ENCODE assay signal across 7 mouse cellular contexts in the genomic region with DNA sequence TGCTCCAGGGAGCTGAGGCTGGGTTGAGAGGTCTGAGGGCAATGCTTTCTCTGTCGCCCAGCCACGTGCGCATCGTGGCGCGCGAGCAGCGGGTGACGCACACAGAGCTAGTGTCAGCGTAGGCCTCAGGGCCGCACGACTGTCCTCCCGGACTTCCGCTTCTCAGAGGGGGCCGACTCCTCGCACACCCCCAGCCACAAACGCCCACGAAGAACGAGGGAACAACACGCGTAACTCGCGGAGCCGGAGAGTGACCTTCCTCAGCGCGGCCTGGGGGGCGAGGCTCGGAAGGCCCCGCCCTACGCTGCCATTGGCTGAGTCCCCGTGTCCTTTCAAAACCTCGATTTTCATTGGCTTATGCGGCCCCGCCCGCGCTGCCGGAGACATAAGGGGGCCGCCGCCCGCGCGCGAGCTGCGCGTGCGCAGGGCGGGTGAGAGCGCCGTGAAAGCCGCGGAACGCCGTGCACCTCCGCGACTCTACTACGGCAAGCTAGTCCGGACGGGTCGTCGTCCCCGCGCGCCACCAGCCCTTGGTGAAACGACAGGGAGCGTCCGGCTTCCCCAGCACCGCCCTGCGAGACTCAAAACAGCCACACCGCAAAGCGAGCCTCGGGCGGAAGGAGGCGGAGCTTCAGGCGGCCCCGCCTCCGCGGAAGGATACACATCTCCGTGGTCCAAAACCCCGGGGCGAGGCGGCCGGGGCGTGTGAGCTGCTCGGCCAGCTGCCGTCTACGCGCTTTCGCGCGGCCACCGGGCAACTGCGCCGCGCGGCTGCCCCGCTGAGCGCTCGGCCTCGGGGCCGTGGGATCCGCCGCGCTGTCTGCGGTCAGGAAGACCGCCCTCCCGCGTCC. TPM values are rescaled to one million over a fixed set of nuclear protein-coding genes. Genes with fewer than 3 reads are reported as not detected.
DNase-seq lines count a peak whose midpoint lies in the region; ATAC-seq lines count a peak whose summit lies in the region.

TSS of gene Pim3 (plus strand) at position 415 of the 851 bp plus-strand sequence.

- whole genome bisulfite sequencing in embryonic facial prominence, embryonic 11.5 days, result under 1% methylated on average over 102 of the region's 107 CpGs
- WGBS in limb, embryonic 11.5 days, result under 1% methylated on average over 107 of the region's 107 CpGs
- WGBS in midbrain, embryonic 14.5 days, result under 1% methylated on average over 106 of the region's 107 CpGs

- H3K9ac ChIP-seq in embryonic facial prominence, embryonic 11.5 days (replicated peaks; ENCODE audit: low read length), result peak within 1 kb of the TSS; percentile 87
- peak within 1 kb of the TSS; percentile 81 for H3K9ac ChIP-seq in limb, embryonic 11.5 days (ENCODE audit: low read length)
- peak within 1 kb of the TSS; percentile 84 for H3K9ac ChIP-seq in midbrain, embryonic 14.5 days (replicated peaks; ENCODE audit: low read length)

- peak within 1 kb of the TSS; percentile 91 for H3K27ac ChIP-seq in embryonic facial prominence, embryonic 11.5 days (replicated peaks; ENCODE audit: low read depth, low read length)
- peak within 1 kb of the TSS; percentile 86 for H3K27ac ChIP-seq in limb, embryonic 11.5 days (replicated peaks; ENCODE audit: low read depth, low read length)
- peak within 1 kb of the TSS; percentile 98 for H3K27ac ChIP-seq in midbrain, embryonic 14.5 days (replicated peaks; ENCODE audit: low read depth, low read length)

- no peaks in the 10 kb centered on the region for H3K9me3 ChIP-seq in embryonic facial prominence, embryonic 11.5 days (replicated peaks; ENCODE audit: control insufficient read depth, low read length)
- H3K9me3 ChIP-seq in limb, embryonic 11.5 days (ENCODE audit: control insufficient read depth, low read length), result no peaks in the 10 kb centered on the region
- no peaks in the 10 kb centered on the region for H3K9me3 ChIP-seq in midbrain, embryonic 14.5 days (ENCODE audit: control insufficient read depth, low read length)

- ATAC-seq in embryonic facial prominence, embryonic 11.5 days (replicated peaks; ENCODE audit: insufficient number of reproducible peaks, low FRiP score, low TSS enrichment, low read depth), result peak; percentile 71
- peak; percentile 76 for ATAC-seq in limb, embryonic 11.5 days (ENCODE audit: insufficient number of reproducible peaks, low FRiP score, low TSS enrichment, low read depth)
- peak; percentile 88 for ATAC-seq in midbrain, embryonic 14.5 days (ENCODE audit: low FRiP score, low TSS enrichment)

- peaks cover 7% of the 10 kb centered on the region; the same call in 1 of the 2 replicates for H3K4me1 ChIP-seq in embryonic facial prominence, embryonic 11.5 days (ENCODE audit: control insufficient read depth, insufficient read depth, low read length)
- peaks cover 19% of the 10 kb centered on the region for H3K4me1 ChIP-seq in limb, embryonic 11.5 days (ENCODE audit: control insufficient read depth, insufficient read depth, low read length)
- peaks cover 17% of the 10 kb centered on the region for H3K4me1 ChIP-seq in midbrain, embryonic 14.5 days (ENCODE audit: control insufficient read depth, insufficient read depth, low read length)

- peak within 1 kb of the TSS; percentile 91 for H3K4me3 ChIP-seq in embryonic facial prominence, embryonic 11.5 days (ENCODE audit: low read depth, low read length)
- peak within 1 kb of the TSS; percentile 92 for H3K4me3 ChIP-seq in limb, embryonic 11.5 days (ENCODE audit: low read depth, low read length)
- H3K4me3 ChIP-seq in midbrain, embryonic 14.5 days (replicated peaks; ENCODE audit: low read depth, low read length), result peak within 1 kb of the TSS; percentile 95

- H3K4me2 ChIP-seq in embryonic facial prominence, embryonic 11.5 days (ENCODE audit: low read depth, low read length), result peak within 1 kb of the TSS; percentile 97
- H3K4me2 ChIP-seq in limb, embryonic 11.5 days (ENCODE audit: low read depth, severe bottlenecking), result peak within 1 kb of the TSS; percentile 97
- peak within 1 kb of the TSS; percentile 87 for H3K4me2 ChIP-seq in midbrain, embryonic 14.5 days (ENCODE audit: low read length)

- no peaks in the 10 kb centered on the region for H3K27me3 ChIP-seq in embryonic facial prominence, embryonic 11.5 days (ENCODE audit: control insufficient read depth, insufficient read depth, low read length)
- no peaks in the 10 kb centered on the region for H3K27me3 ChIP-seq in limb, embryonic 11.5 days (ENCODE audit: control insufficient read depth, insufficient read depth, low read length)
- no peaks in the 10 kb centered on the region for H3K27me3 ChIP-seq in midbrain, embryonic 14.5 days (ENCODE audit: control insufficient read depth, insufficient read depth, low read length)

- DNase-seq in adrenal gland, postnatal 14 days, result peak; percentile 98
- peak; percentile 97 for DNase-seq in embryonic facial prominence, embryonic 11.5 days (ENCODE audit: low spot score)
- peak; percentile 100 for DNase-seq in heart, adult 11 months
- peak; percentile 99 for DNase-seq in kidney, adult 18-20 months
- peak; percentile 96 for DNase-seq in limb, embryonic 11.5 days (ENCODE audit: low spot score)
- peak; percentile 100 for DNase-seq in midbrain, embryonic 14.5 days
- peak; percentile 93 to 96 for DNase-seq in spleen, adult 18-20 months

- H3K36me3 ChIP-seq in embryonic facial prominence, embryonic 11.5 days (replicated peaks; ENCODE audit: control insufficient read depth, insufficient read depth, low read depth, low read length), result peaks cover 3% of the 10 kb centered on the region
- peaks cover 10% of the 10 kb centered on the region for H3K36me3 ChIP-seq in limb, embryonic 11.5 days (ENCODE audit: control insufficient read depth, insufficient read depth, low read length)
- H3K36me3 ChIP-seq in midbrain, embryonic 14.5 days (ENCODE audit: control insufficient read depth, insufficient read depth, low read length), result peaks cover 23% of the 10 kb centered on the region

RNA-seq across cellular contexts. Expression of gene Pim3, which starts in this region (rescaled TPM):
- total RNA-seq in adrenal gland, postnatal 14 days (2021), result 70.9 and 76.5 TPM in 2 replicates
- 34.5 and 37.4 TPM in 2 replicates for polyA plus RNA-seq in embryonic facial prominence, embryonic 11.5 days (2014; fragmentation: Nextera tagmentation; extraction: Ambion mirVana)
- 34.5 and 43.9 TPM in 2 replicates for polyA plus RNA-seq in limb, embryonic 11.5 days (2014; fragmentation: Nextera tagmentation; extraction: Ambion mirVana)
- 49.1 and 53.2 TPM in 2 replicates for polyA plus RNA-seq in midbrain, embryonic 14.5 days (2014; fragmentation: Nextera tagmentation; extraction: Ambion mirVana)

Comparison
In these comparisons a context has a peak if more than half of its experiments do, and no peak if none do; other contexts are left out.
1. Peak in every context shown above with its lines: DNase-seq, ATAC-seq, H3K4me3 ChIP-seq and H3K27ac ChIP-seq.